Comparison of ENCODE assay signal across 21 mouse cellular contexts in the genomic region with DNA sequence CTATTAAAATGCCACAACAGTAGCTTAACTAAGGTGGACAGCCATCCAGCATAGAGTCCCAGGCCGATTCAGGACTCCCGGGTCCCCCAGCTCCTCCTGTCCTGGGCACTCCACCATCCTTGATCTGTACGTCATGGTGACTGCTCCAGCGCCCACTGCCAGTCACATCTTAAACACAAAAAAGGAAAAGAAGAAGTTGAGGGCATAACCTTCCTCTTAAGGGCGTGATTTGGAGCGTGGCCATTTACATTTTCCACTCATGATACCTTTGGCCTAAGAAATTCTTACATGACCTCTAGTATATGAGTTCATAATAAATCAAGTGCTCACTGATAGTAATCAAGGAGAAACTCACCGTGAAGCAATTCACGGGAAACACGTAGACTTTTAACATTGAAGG.
A peak's percentile ranks its signal among the peaks of the same experiment; 100 is the strongest.
DNase-seq lines count a peak whose midpoint lies in the region; ATAC-seq and TF ChIP-seq lines count a peak whose summit lies in the region.
"Had no signal": no experiment of that assay in that cellular context is flagged by ENCODE, and none has a peak within 500 bp of the region (broad histone marks: within the 10 kb centered on the region; RNA-seq: fewer than 3 reads in every experiment).

No protein-coding gene starts in this region.

- ATAC-seq in megakaryocyte, adult 5-6 weeks (ENCODE audit: poor library complexity, severe bottlenecking): peak; percentile 27; the same call in 1 of the 2 replicates
- ATAC-seq in midbrain, embryonic 14.5 days (ENCODE audit: low FRiP score, low TSS enrichment): no peak
- ATAC-seq: forebrain, embryonic 16.5 days; hindbrain, embryonic 16.5 days; inflammation-experienced regulatory T-cells, adult 6 months; Patski had no signal

- peaks cover 67 to 93% of the 10 kb centered on the region in 2 experiments for H3K4me1 ChIP-seq in CH12.LX (ENCODE audit: control insufficient read depth in 1 of 2, insufficient read depth in 2 of 2)
- peaks cover 34% of the 10 kb centered on the region for H3K4me1 ChIP-seq in small intestine, adult 2 months (ENCODE audit: control insufficient read depth, insufficient read depth, insufficient read length, low read length)
- H3K4me1 ChIP-seq in midbrain, embryonic 14.5 days (ENCODE audit: control insufficient read depth, insufficient read depth, low read length): 0 out of 2 replicates have a peak, but pooled peaks cover 3% of the 10 kb centered on the region

- H3K9ac ChIP-seq in CH12.LX (ENCODE audit: insufficient read depth, low read depth): no peak overlapping the region
- no peak overlapping the region for H3K9ac ChIP-seq in midbrain, embryonic 14.5 days (replicated peaks; ENCODE audit: low read length)
- H3K9ac ChIP-seq: embryonic facial prominence, embryonic 13.5 days; forebrain, embryonic 12.5 days; heart, embryonic 12.5 days; hindbrain, embryonic 12.5 days had no signal

- H3K27me3 ChIP-seq in CH12.LX (replicated peaks): no peaks in the 10 kb centered on the region
- H3K27me3 ChIP-seq in small intestine, adult 2 months (ENCODE audit: control insufficient read depth, insufficient read depth, low read length): no peaks in the 10 kb centered on the region
- no peaks in the 10 kb centered on the region for H3K27me3 ChIP-seq in midbrain, embryonic 14.5 days (ENCODE audit: control insufficient read depth, insufficient read depth, low read length)
- H3K27me3 ChIP-seq: embryonic facial prominence, embryonic 13.5 days; forebrain, embryonic 12.5 days; heart, embryonic 12.5 days; hindbrain, embryonic 12.5 days; Patski had no signal

- no peak for TF ChIP-seq POLR2A in CH12.LX (IDR thresholded peaks at IDR 0.05; ENCODE audit: low read depth, low read length)
- no peak for TF ChIP-seq POLR2A in small intestine, adult 2 months (IDR thresholded peaks at IDR 0.05; ENCODE audit: low read depth, low read length)

- TF ChIP-seq RAD21 in CH12.LX (IDR thresholded peaks at IDR 0.05; ENCODE audit: low read depth, low read length): no peak

- in situ Hi-C loops in CH12.LX (cut with MboI; ENCODE audit: low pct_ligation_motif_present, low pct_unique_long_range_greater_than_20kb, low sequenced_read_pairs): no loop called here

- peaks cover 12 to 45% of the 10 kb centered on the region in 2 experiments for H3K36me3 ChIP-seq in CH12.LX (replicated peaks in 1 of 2; ENCODE audit: control insufficient read depth in 1 of 2, insufficient read depth in 1 of 2, low read length in 1 of 2)
- no peaks in the 10 kb centered on the region for H3K36me3 ChIP-seq in small intestine, adult 2 months (ENCODE audit: control insufficient read depth, insufficient read depth, low read length)
- H3K36me3 ChIP-seq in midbrain, embryonic 14.5 days (ENCODE audit: control insufficient read depth, insufficient read depth, low read length): peaks cover 5% of the 10 kb centered on the region

- H3K27ac ChIP-seq in CH12.LX (ENCODE audit: insufficient read depth, low read depth): peak overlapping the region; percentile 86
- H3K27ac ChIP-seq in small intestine, adult 2 months (ENCODE audit: insufficient read depth, low read depth, low read length): peak overlapping the region; percentile 30; the same call in 1 of the 2 replicates
- no peak overlapping the region for H3K27ac ChIP-seq in left cerebral cortex, adult 2 months
- no peak overlapping the region for H3K27ac ChIP-seq in midbrain, embryonic 14.5 days (replicated peaks; ENCODE audit: low read depth, low read length)
- H3K27ac ChIP-seq: embryonic facial prominence, embryonic 13.5 days; forebrain, embryonic 12.5 days; hindbrain, embryonic 12.5 days had no signal

- TF ChIP-seq EP300 in CH12.LX (IDR thresholded peaks at IDR 0.05; ENCODE audit: low read length): no peak

- H3K4me3 ChIP-seq in CH12.LX (replicated peaks in 1 of 3; ENCODE audit: low read depth in 2 of 3, low read length in 2 of 3, poor library complexity in 1 of 3): no peak overlapping the region
- H3K4me3 ChIP-seq in small intestine, adult 2 months (ENCODE audit: low read depth, low read length): no peak overlapping the region
- no peak overlapping the region for H3K4me3 ChIP-seq in left cerebral cortex, adult 2 months
- H3K4me3 ChIP-seq in midbrain, embryonic 14.5 days (replicated peaks; ENCODE audit: low read depth, low read length): no peak overlapping the region
- H3K4me3 ChIP-seq: embryonic facial prominence, embryonic 13.5 days; forebrain, embryonic 12.5 days; heart, embryonic 12.5 days; hindbrain, embryonic 12.5 days had no signal

- no peaks in the 10 kb centered on the region for H3K79me2 ChIP-seq in CH12.LX (replicated peaks; ENCODE audit: control insufficient read depth, extremely low read depth, insufficient read depth, poor library complexity, severe bottlenecking)

- H3K9me3 ChIP-seq in CH12.LX (replicated peaks; ENCODE audit: low read length): no peaks in the 10 kb centered on the region
- no peaks in the 10 kb centered on the region for H3K9me3 ChIP-seq in midbrain, embryonic 14.5 days (ENCODE audit: control insufficient read depth, low read length)
- H3K9me3 ChIP-seq: embryonic facial prominence, embryonic 13.5 days; forebrain, embryonic 12.5 days; heart, embryonic 12.5 days; hindbrain, embryonic 12.5 days had no signal

- intact Hi-C loops in left cerebral cortex, adult 2 months (cut with DNase I): no loop called here

- WGBS in small intestine, adult 2 months: 72% methylated on average over 9 of the region's 9 CpGs
- WGBS in midbrain, embryonic 14.5 days: 91% methylated on average over 9 of the region's 9 CpGs

- dilution Hi-C loops in CH12.LX (cut with MboI; ENCODE audit: extremely low pct_ligation_motif_present, extremely low pct_unique_long_range_greater_than_20kb, low sequenced_read_pairs): no loop called here

- DNase-seq in B cell, adult 2 months: peak; percentile 31 to 34
- peak; percentile 56 for DNase-seq in CH12.LX (ENCODE audit: extremely low read depth)
- DNase-seq in left cerebral cortex, adult 2 months (ENCODE audit: extremely low spot score in 1 of 2, low spot score in 2 of 2): no peak
- DNase-seq in midbrain, embryonic 14.5 days: no peak
- no peak for DNase-seq in T-cell, adult 2 months (ENCODE audit: low spot score)
- DNase-seq: adrenal gland, adult 2 months; adrenal gland, postnatal 25 days; cerebellum, adult 2 months; cerebellum, postnatal 10 days; gastrocnemius, postnatal 10 days; heart, postnatal 36 days had no signal

- peak overlapping the region; percentile 68 for H3K4me2 ChIP-seq in CH12.LX (ENCODE audit: insufficient read depth, low read depth, poor library complexity, severe bottlenecking)
- no peak overlapping the region for H3K4me2 ChIP-seq in midbrain, embryonic 14.5 days (ENCODE audit: low read length)
- H3K4me2 ChIP-seq: embryonic facial prominence, embryonic 13.5 days; forebrain, embryonic 12.5 days; heart, embryonic 12.5 days; hindbrain, embryonic 12.5 days had no signal

- TF ChIP-seq CTCF in CH12.LX (conservative IDR thresholded peaks at IDR 0.05 in 1 of 2, IDR thresholded peaks at IDR 0.05 in 1 of 2; ENCODE audit: low read depth in 2 of 2, low read length in 2 of 2): no peak
- TF ChIP-seq CTCF in small intestine, adult 2 months (IDR thresholded peaks at IDR 0.05; ENCODE audit: extremely low read depth, insufficient read length, insufficient replicate concordance, low read depth, low read length): no peak
- TF ChIP-seq CTCF in left cerebral cortex, adult 2 months (IDR thresholded peaks at IDR 0.05): no peak

TF ChIP-seq in CH12.LX, 34 proteins besides CTCF, POLR2A, EP300 and RAD21:
- TF ChIP-seq IRF4 (IDR thresholded peaks at IDR 0.05; ENCODE audit: low read depth, low read length) (0 out of 2 replicates have a peak, but pooled peaks have one; percentile 25), NRF1 (IDR thresholded peaks at IDR 0.05; ENCODE audit: low read depth, low read length) (no peak), ZNF384 (IDR thresholded peaks at IDR 0.05; ENCODE audit: low read depth, low read length) (no peak), NELFE (IDR thresholded peaks at IDR 0.05; ENCODE audit: low read depth, low read length) (no peak), CHD1 (IDR thresholded peaks at IDR 0.05; ENCODE audit: low read depth, low read length) (no peak), RCOR1 (conservative IDR thresholded peaks at IDR 0.05; ENCODE audit: low read depth, low read length) (no peak), USF1 (IDR thresholded peaks at IDR 0.05; ENCODE audit: low read depth, low read length) (no peak), MEF2A (IDR thresholded peaks at IDR 0.05; ENCODE audit: borderline replicate concordance, low read depth, low read length) (0 out of 2 replicates have a peak, but pooled peaks have one; percentile 8), BHLHE40 (IDR thresholded peaks at IDR 0.05; ENCODE audit: low read depth, low read length) (no peak), UBTF (IDR thresholded peaks at IDR 0.05; ENCODE audit: low read depth, low read length) (no peak)
TF ChIP-seq in CH12.LX: peak in this region for 2.

Comparison
In these comparisons a context has a peak if more than half of its experiments do, and no peak if none do; other contexts are left out.
1. DNase-seq: peak in B cell, adult 2 months (2 of 2) and CH12.LX (single experiment); none in left cerebral cortex, adult 2 months (0 of 2), midbrain, embryonic 14.5 days (single experiment) and T-cell, adult 2 months (single experiment).
2. H3K27ac ChIP-seq: peak in CH12.LX (single experiment) and small intestine, adult 2 months (single experiment); none in left cerebral cortex, adult 2 months (single experiment) and midbrain, embryonic 14.5 days (single experiment).